Mouse (Mus musculus) cerebellum, adult 11 months (tissue): ENCODE data around the gene Npas3.

ENCODE experiments used
- DNase-seq: peaks from one replicate; pipeline ENCODE4 v3.0.0; 2022

The Npas3 gene

GRCm38 (mm10) chr12:53722156-53722555, 473.7 kb downstream of the Npas3 start:
- DNase-seq: no peak

- DNase-seq: no peak
Measured at GRCm38 (mm10) chr12:53722718-53723698, 474.5 kb downstream of the Npas3 start.

- no peak for DNase-seq
Measured at GRCm38 (mm10) chr12:53729275-53729674, 480.8 kb downstream of the Npas3 start.

- DNase-seq: no peak
Measured at GRCm38 (mm10) chr12:53738549-53739292, 490.2 kb downstream of the Npas3 start.

- no peak for DNase-seq
Measured at GRCm38 (mm10) chr12:53746653-53747052, 498.2 kb downstream of the Npas3 start.

- DNase-seq: no peak
Measured at GRCm38 (mm10) chr12:53749375-53749774, 500.9 kb downstream of the Npas3 start.

- no peak for DNase-seq
Measured at GRCm38 (mm10) chr12:53752281-53753072, 504.0 kb downstream of the Npas3 start.

- no peak for DNase-seq
Measured at GRCm38 (mm10) chr12:53753368-53753937, 505.0 kb downstream of the Npas3 start.

GRCm38 (mm10) chr12:53754236-53754635, 505.8 kb downstream of the Npas3 start:
- no peak for DNase-seq

- DNase-seq: no peak
Measured at GRCm38 (mm10) chr12:53757631-53758030, 509.2 kb downstream of the Npas3 start.

- DNase-seq: no peak
Measured at GRCm38 (mm10) chr12:53758356-53758755, 509.9 kb downstream of the Npas3 start.

GRCm38 (mm10) chr12:53764143-53764542, 515.7 kb downstream of the Npas3 start:
- DNase-seq: no peak

- no peak for DNase-seq
Measured at GRCm38 (mm10) chr12:53768392-53768791, 519.9 kb downstream of the Npas3 start.

- no peak for DNase-seq
Measured at GRCm38 (mm10) chr12:53771394-53771936, 523.0 kb downstream of the Npas3 start.

- DNase-seq: no peak
Measured at GRCm38 (mm10) chr12:53781850-53782552, 533.5 kb downstream of the Npas3 start.

GRCm38 (mm10) chr12:53789501-53789900, 541.0 kb downstream of the Npas3 start:
- no peak for DNase-seq

GRCm38 (mm10) chr12:53794718-53795400, 546.4 kb downstream of the Npas3 start:
- no peak for DNase-seq

- DNase-seq: no peak
Measured at GRCm38 (mm10) chr12:53801831-53802230, 553.4 kb downstream of the Npas3 start.

GRCm38 (mm10) chr12:53802381-53802780, 553.9 kb downstream of the Npas3 start:
- DNase-seq: no peak

GRCm38 (mm10) chr12:53810081-53810480, 561.6 kb downstream of the Npas3 start:
- DNase-seq: no peak

- no peak for DNase-seq
Measured at GRCm38 (mm10) chr12:53814291-53814690, 565.8 kb downstream of the Npas3 start.
